Mouse (Mus musculus): ENCODE measurements at regions not wholly inside any gene's neighbourhood (a gene's known extent, or its start where the extent isn't known, plus 50 kb on each side); places are given as distances from the start of the nearest gene placed in this dataset.

GRCm38 (mm10) chr6:91619735-91620732 lies 63.8 kb upstream of the Slc6a6 start:
- DNase-seq (ENCODE audit: low spot score) = no peak

- no peak for DNase-seq (ENCODE audit: low spot score)
Observed at GRCm38 (mm10) chr6:91621437-91621836, 62.4 kb upstream of the Slc6a6 start.

- DNase-seq (ENCODE audit: low spot score) = no peak
Observed at GRCm38 (mm10) chr6:91622425-91622824, 61.4 kb upstream of the Slc6a6 start.

- no peak for DNase-seq (ENCODE audit: low spot score)
Observed at GRCm38 (mm10) chr6:91623646-91624045, 60.2 kb upstream of the Slc6a6 start.

- no peak for DNase-seq (ENCODE audit: low spot score)
Observed at GRCm38 (mm10) chr6:91629230-91629629, 54.6 kb upstream of the Slc6a6 start.

GRCm38 (mm10) chr6:91631261-91631660 lies 52.6 kb upstream of the Slc6a6 start:
- DNase-seq (ENCODE audit: low spot score) = no peak
